Comparison of ENCODE assay signal across 28 mouse cellular contexts in the genomic region with DNA sequence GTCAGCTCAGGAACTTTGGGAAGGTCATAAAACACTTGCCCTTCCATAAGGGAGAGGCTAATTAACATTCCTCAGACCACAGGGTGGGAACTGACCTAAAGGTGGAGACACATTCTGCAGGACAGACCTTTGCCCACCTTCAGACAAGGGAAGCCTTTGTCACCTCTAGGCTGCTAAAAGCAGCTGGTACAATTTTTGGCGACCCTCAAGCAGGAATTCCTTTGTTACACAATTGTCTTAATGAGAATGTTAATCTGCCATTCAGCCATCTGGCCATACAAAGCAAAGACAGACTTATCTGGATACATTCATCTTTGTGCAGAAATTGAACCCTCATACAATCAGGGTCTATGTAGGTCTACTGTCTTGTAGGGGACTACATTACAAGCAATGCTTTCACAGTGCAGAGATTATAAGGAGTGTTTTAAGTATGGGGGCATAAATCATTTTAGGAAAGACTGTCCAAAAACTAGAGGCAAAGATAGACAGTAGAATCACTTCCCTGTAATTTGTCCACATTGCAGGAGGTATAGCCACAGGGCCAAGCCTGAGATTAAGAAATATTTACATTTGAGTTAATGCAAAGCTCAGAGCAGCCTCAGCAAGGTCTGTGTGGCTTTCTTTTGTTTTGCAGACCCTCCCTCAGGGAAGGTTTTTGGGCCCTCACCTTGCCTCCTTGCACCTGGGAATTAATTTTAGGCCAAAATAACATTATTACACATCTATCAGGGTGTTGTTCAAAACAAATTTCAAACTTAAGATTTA.
DNase-seq lines count a peak whose midpoint lies in the region; ATAC-seq and TF ChIP-seq lines count a peak whose summit lies in the region.
"Had no signal": no experiment of that assay in that cellular context is flagged by ENCODE, and none has a peak within 500 bp of the region (broad histone marks: within the 10 kb centered on the region; RNA-seq: fewer than 3 reads in every experiment).

No protein-coding gene starts in this region.

- no peak overlapping the region for H3K4me3 ChIP-seq in ES-E14 (ENCODE audit: insufficient read depth in 1 of 2, low read depth in 1 of 2, low read length in 2 of 2, poor library complexity in 1 of 2, severe bottlenecking in 1 of 2)
- no peak overlapping the region for H3K4me3 ChIP-seq in limb, embryonic 10.5 days
- H3K4me3 ChIP-seq in liver, postnatal 0 days (ENCODE audit: low read depth, low read length): no peak overlapping the region
- H3K4me3 ChIP-seq: embryonic facial prominence, embryonic 12.5 days; embryonic facial prominence, embryonic 15.5 days; forebrain, embryonic 15.5 days; heart, adult 2 months; heart, embryonic 10.5 days; heart, embryonic 13.5 days had no signal

- H3K9me3 ChIP-seq in ES-E14 (ENCODE audit: control insufficient read depth, insufficient read depth, low read depth, low read length): no peaks in the 10 kb centered on the region; the same call in 1 of the 2 replicates
- no peaks in the 10 kb centered on the region for H3K9me3 ChIP-seq in limb, embryonic 10.5 days (replicated peaks)
- H3K9me3 ChIP-seq in liver, postnatal 0 days (ENCODE audit: low read length): no peaks in the 10 kb centered on the region
- H3K9me3 ChIP-seq: G1E had no signal

- no peaks in the 10 kb centered on the region for H3K27me3 ChIP-seq in limb, embryonic 10.5 days (ENCODE audit: low read depth, poor library complexity, severe bottlenecking)
- H3K27me3 ChIP-seq in liver, postnatal 0 days (ENCODE audit: insufficient read depth, low read length): no peaks in the 10 kb centered on the region
- H3K27me3 ChIP-seq: embryonic facial prominence, embryonic 12.5 days; embryonic facial prominence, embryonic 15.5 days; forebrain, embryonic 15.5 days; heart, embryonic 13.5 days had no signal

- DNase-seq in ES-CJ7 (ENCODE audit: low read depth, low spot score) (peak; percentile 70), ES-E14 (ENCODE audit: low read depth, low spot score) (peak; percentile 26), ZHBTc4 (ENCODE audit: low read depth, low spot score) (peak; percentile 74)
- no peak for DNase-seq in limb, embryonic 10.5 days (ENCODE audit: low spot score)
- DNase-seq in liver, postnatal 0 days: no peak
- DNase-seq in thymus, postnatal 4 days: no peak
- no peak for DNase-seq in thymus, postnatal 14 days
- DNase-seq: adrenal gland, adult 2 months; adrenal gland, postnatal 25 days; cerebellum, adult 18-20 months; cerebellum, adult 9-10 months; cerebellum, postnatal 14 days; gastrocnemius, postnatal 10 days; gastrocnemius, postnatal 36 days; heart, adult 2 months; heart, postnatal 14 days; heart, postnatal 4 days had no signal

- H3K4me1 ChIP-seq in ES-E14 (ENCODE audit: control insufficient read depth in 2 of 2, insufficient read depth in 2 of 2, low read length in 2 of 2, poor library complexity in 1 of 2): no peaks in the 10 kb centered on the region
- H3K4me1 ChIP-seq in limb, embryonic 10.5 days: no peaks in the 10 kb centered on the region
- H3K4me1 ChIP-seq in liver, postnatal 0 days (ENCODE audit: insufficient read depth): no peaks in the 10 kb centered on the region
- H3K4me1 ChIP-seq: embryonic facial prominence, embryonic 12.5 days; embryonic facial prominence, embryonic 15.5 days; forebrain, embryonic 15.5 days; heart, embryonic 10.5 days; heart, embryonic 13.5 days had no signal

- no peaks in the 10 kb centered on the region for H3K36me3 ChIP-seq in ES-E14 (ENCODE audit: control insufficient read depth, insufficient read depth, low read length, poor library complexity, severe bottlenecking)
- H3K36me3 ChIP-seq in limb, embryonic 10.5 days: no peaks in the 10 kb centered on the region
- H3K36me3 ChIP-seq in liver, postnatal 0 days (replicated peaks; ENCODE audit: insufficient read depth, low read length): no peaks in the 10 kb centered on the region
- H3K36me3 ChIP-seq: embryonic facial prominence, embryonic 12.5 days; embryonic facial prominence, embryonic 15.5 days; forebrain, embryonic 15.5 days; G1E; heart, embryonic 10.5 days; heart, embryonic 13.5 days had no signal

- WGBS in limb, embryonic 10.5 days: 37% methylated on average over 1 of the region's 1 CpGs
- WGBS in liver, postnatal 0 days (ENCODE audit: insufficient replicate concordance): 59% methylated on average over 1 of the region's 1 CpGs

- TF ChIP-seq CTCF in liver, postnatal 0 days (IDR thresholded peaks at IDR 0.05; ENCODE audit: low read depth): no peak

- ATAC-seq in liver, postnatal 0 days: no peak
- ATAC-seq in activated CD4-positive, CD25-positive, alpha-beta regulatory T cell, adult 4 months: no peak
- ATAC-seq: CD4-positive, CD25-positive, alpha-beta regulatory T cell, adult 4 months; forebrain, embryonic 15.5 days; hindbrain, postnatal 0 days; intestine, postnatal 0 days had no signal

- H3K9ac ChIP-seq in ES-E14 (ENCODE audit: insufficient read depth, low read depth, low read length, poor library complexity, severe bottlenecking): no peak overlapping the region
- H3K9ac ChIP-seq in liver, postnatal 0 days (replicated peaks): no peak overlapping the region
- H3K9ac ChIP-seq: embryonic facial prominence, embryonic 12.5 days; embryonic facial prominence, embryonic 15.5 days; forebrain, embryonic 15.5 days; heart, embryonic 13.5 days; hindbrain, embryonic 14.5 days had no signal

- H3K4me2 ChIP-seq in liver, postnatal 0 days (ENCODE audit: low read depth, low read length): no peak overlapping the region
- H3K4me2 ChIP-seq: embryonic facial prominence, embryonic 12.5 days; embryonic facial prominence, embryonic 15.5 days; forebrain, embryonic 15.5 days; heart, embryonic 13.5 days; hindbrain, embryonic 14.5 days had no signal

- in situ Hi-C loops in ES-E14 (cut with MboI; ENCODE audit: low sequenced_read_pairs in 2 of 2, unreplicated experiment in 2 of 2): no loop called here

- H3K27ac ChIP-seq in ES-E14 (ENCODE audit: insufficient read depth, low read depth, low read length, poor library complexity, severe bottlenecking): no peak overlapping the region; the same call in 1 of the 2 replicates
- peak overlapping the region; percentile 68 for H3K27ac ChIP-seq in limb, embryonic 10.5 days
- H3K27ac ChIP-seq in liver, postnatal 0 days (ENCODE audit: low read depth): no peak overlapping the region
- H3K27ac ChIP-seq: embryonic facial prominence, embryonic 12.5 days; embryonic facial prominence, embryonic 15.5 days; forebrain, embryonic 15.5 days; heart, adult 2 months; heart, embryonic 10.5 days; heart, embryonic 13.5 days; hindbrain, embryonic 14.5 days; hindbrain, postnatal 0 days had no signal

- TF ChIP-seq EP300 in liver, postnatal 0 days (IDR thresholded peaks at IDR 0.05; ENCODE audit: low read depth): no peak

TF ChIP-seq in ES-E14, 5 proteins besides CTCF, POLR2A, EP300 and RAD21:
- peak; percentile 14; the same call in 1 of the 2 replicates for TF ChIP-seq CHD2 (IDR thresholded peaks at IDR 0.05; ENCODE audit: low read depth, low read length)
- TF ChIP-seq HCFC1 (IDR thresholded peaks at IDR 0.05; ENCODE audit: borderline replicate concordance, insufficient read depth, low read length): no peak

Comparison
In these comparisons a context has a peak if more than half of its experiments do, and no peak if none do; other contexts are left out.
1. DNase-seq: peak in ES-CJ7 (single experiment), ES-E14 (single experiment) and ZHBTc4 (single experiment); none in limb, embryonic 10.5 days (single experiment), liver, postnatal 0 days (single experiment), thymus, postnatal 4 days (single experiment) and thymus, postnatal 14 days (single experiment).